Mouse (Mus musculus) layer of hippocampus, adult 11-12 months (tissue): Measurements from ENCODE around the gene Cmtm4.
"Not testable (repeated sequence)": the region's sequence is repeated elsewhere in the genome, so short reads cannot be mapped to it uniquely, and the experiment has no call there.

ENCODE experiments used
- DNase-seq: peaks from one replicate; pipeline ENCODE4 v3.0.0; 2022; ENCODE audit warnings: low spot score

Cmtm4 gene

DNA sequence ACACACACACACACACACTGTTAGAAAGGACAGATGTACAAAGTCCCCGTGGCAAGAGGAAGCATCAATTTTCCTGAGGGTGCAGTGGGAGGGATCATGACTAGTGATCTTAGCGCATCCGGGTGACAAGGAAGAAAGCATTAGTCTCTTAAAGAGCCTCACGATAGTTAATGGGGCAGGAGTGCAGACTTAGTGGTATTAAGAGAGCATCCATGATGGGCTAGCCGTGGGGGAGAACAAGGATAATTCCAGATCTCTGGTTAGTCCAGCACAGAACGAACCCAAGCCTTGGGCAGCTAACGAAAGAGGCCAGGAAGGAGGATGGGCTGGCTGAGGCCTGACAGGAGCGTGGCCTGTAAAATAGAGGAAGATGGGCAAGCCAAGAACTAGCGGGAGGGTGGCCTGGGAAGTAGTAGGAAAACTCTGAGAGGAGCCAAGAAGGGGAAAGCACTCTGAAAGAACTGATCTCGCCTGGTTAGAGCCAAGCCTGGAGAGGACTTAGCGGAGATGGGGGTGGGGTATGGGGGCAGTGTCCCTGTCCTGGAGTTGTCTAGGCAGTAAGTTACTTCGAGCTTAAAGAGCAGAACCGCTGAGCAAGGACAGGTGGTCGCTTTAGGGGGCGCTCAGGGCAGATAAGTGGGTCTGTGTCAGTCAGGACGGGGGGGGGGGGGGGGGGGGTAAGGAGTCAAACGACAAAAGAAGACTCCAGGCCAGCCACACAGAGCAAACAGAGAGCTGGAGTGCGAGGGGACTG is 56.2 kb downstream of the Cmtm4 start, which contains the start of gene Cmtm3:
Gene Cmtm3 (plus strand): TSS at position 182 of the 754 bp plus-strand sequence.
- peak; percentile 25 for DNase-seq

- DNase-seq: no peak
Measured at GRCm38 (mm10) chr8:104337890-104338289, 57.7 kb downstream of the Cmtm4 start.

DNA sequence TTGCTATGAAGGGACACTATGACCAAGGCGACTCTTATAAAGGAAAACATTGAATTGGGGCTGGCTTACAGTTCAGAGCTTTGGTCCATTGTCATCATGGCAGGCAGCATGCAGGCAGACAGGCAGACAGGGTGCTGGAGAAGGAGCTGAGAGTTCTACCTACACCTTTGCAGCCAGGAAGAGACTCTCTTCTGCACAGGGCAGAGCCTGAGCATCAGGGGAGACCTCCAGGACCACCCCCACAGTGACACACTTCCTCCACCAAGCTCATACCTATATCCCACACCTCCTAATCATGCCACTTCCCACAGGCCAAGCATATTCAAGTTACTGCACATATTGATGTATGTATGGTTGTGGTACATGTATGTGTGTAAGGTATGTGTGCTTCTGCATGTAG is 58.8 kb downstream of the Cmtm4 start:
- no peak for DNase-seq

DNA sequence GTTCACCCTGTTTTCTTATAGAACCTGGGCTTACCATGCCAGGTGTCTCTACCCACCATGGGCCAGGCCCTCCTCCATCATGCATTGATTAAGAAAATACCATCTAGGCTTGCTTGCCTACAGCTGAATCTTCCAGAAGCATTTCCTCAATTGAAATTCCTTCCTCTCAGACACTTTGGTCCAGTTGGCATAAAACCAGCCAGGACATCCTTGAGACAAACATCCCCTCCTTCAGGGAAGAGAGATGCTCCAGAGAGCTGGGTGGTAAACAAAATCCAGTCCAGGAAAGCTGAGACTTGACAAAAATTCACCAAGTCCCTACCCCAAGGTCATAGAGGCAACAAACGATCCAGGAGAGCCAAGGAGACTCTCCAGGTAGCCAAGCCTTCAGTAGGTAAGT is 61.4 kb downstream of the Cmtm4 start:
- DNase-seq: no peak

GRCm38 (mm10) chr8:104333786-104334185 is 61.8 kb downstream of the Cmtm4 start:
- no peak for DNase-seq

GRCm38 (mm10) chr8:104332665-104333631 is 62.7 kb downstream of the Cmtm4 start:
- DNase-seq: no peak

- not testable (repeated sequence) for DNase-seq
Measured at GRCm38 (mm10) chr8:104321930-104322329, 73.7 kb downstream of the Cmtm4 start, which contains the start of gene Cmtm2b. TSS of gene Cmtm2b (plus strand) at chr8:104322230.

- DNase-seq: not testable (repeated sequence)
Measured at GRCm38 (mm10) chr8:104321267-104321666, 74.3 kb downstream of the Cmtm4 start, which contains the start of gene Gm11020. TSS of gene Gm11020 (plus strand) at chr8:104321567.

DNA sequence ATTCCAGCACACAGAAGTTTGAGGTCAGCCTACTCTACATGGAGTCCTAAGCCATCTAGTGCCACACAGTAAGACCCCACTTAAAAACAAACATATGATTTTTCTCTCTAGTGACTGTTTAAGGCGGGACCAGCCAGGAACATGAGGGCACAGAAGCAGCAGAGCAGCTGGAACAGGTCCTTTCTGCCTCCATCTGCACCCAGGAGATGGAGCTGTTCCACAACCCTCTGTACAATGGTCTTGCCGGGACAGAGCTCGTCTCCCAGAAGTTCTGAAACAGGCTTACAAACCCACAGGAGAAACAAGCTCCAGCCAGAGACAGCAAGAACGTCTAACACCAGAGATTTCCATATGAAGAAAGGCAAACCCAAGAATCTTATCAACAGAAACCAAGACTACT is 82.3 kb downstream of the Cmtm4 start:
- DNase-seq: no peak

- not testable (repeated sequence) for DNase-seq
Measured at GRCm38 (mm10) chr8:104312023-104312422, 83.6 kb downstream of the Cmtm4 start.

GRCm38 (mm10) chr8:104309441-104310155 is 86.0 kb downstream of the Cmtm4 start, which contains the start of the genes Gm45711 and Cmtm1:
TSS of gene Gm45711 (minus strand) at chr8:104310081.
TSS of gene Cmtm1 (minus strand) at chr8:104310145.
- not testable (repeated sequence) for DNase-seq

DNA sequence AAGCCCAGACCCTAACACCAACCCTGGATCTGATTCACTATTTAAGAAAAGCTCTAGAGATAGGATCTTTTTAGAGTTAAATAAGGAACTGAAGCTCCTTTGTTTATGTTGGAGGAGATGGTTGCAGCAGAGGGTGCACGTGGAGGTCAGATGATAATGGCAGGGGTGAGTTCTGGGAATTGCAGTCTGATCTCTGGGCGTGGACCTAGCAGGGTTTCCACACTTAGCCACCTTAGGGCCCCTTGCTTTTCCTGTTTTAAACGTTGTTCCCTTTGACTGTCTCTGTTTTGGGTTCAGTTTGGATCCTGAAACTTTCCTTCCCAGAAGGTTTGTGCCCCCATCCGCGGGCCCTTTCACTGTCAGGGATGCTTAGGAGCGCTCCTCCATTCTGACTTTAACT is 87.3 kb downstream of the Cmtm4 start:
- DNase-seq: not testable (repeated sequence)

DNA sequence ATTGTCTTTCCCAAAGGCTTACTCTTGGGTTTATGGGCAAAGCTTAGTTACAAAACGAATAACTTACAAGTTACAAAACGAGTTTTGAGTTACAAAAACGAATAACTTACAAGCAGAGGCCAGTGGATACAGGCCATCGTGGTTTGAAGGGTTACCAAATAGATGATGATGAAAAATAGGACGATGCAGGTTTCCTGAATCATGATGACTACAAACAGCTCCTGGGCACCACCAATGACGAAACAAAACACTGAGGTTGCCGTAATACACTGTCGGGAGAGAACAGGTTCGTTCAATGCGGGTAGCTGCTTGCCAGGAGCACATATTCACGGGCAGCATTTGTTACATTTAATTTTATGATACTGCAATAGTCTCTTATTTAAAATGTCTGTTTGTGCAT is 90.6 kb downstream of the Cmtm4 start:
- DNase-seq: no peak

DNA sequence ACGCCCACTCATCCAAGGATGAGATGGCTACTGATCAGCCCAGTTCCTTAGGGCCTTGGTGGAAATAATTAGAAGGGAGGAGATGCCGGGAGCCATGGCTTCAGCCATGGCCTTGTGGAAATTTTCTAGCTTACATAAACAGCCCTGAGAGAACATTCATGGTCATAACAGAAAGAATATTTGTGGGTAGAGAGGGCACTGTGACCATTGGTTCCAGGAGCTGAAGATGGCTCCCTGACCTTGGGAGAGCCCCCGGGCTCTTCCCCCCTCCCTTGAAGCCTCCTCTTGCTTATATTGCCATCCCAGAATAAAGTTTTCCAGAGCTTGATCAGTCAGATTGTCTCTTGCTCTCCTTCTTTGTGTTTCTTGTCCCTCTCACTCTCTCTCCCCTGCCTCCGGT is 93.1 kb downstream of the Cmtm4 start:
- DNase-seq: not testable (repeated sequence)

DNA sequence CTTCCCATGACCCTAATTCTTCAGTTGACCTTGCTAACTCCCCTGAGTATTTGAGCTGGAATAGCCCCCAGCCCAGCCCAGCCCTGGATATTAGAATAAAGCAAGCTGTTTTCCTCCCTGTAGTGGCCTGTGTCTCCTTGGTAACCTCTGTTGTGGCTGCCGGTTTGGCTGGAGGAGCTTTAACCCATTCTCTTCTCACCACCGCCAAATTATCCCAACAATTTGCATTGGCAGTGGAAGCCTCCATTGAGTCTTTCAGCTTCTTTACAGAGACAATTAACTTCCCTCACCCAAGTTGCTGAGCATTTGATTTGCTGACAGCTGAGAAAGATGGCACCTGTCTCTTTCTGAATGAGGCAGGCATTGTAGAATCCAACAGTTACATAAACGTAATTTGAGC is 94.0 kb downstream of the Cmtm4 start:
- DNase-seq: not testable (repeated sequence)
